Mouse (Mus musculus) monocyte, adult 2 months (primary cell): ENCODE measurements around the gene Mllt3.

Experiments
- DNase-seq, 2 experiments: peaks; one replicate each; pipeline ENCODE4 v3.0.0; 2022; ENCODE audit warnings: low spot score in 2 of 2, low read depth in 1 of 2

Gene Mllt3

GRCm38 (mm10) chr4:88033216-88033653 is at the start of gene Mllt3:
Gene Mllt3, minus strand, starts transcription at chr4:88033364.
- peak; percentile 68 to 88 for DNase-seq

- DNase-seq, result no peak
These were observed 49.2 kb upstream of the Mllt3 start for GRCm38 (mm10) chr4:88082381-88082780.

GRCm38 (mm10) chr4:88081885-88082284 is 48.7 kb upstream of the Mllt3 start:
- no peak for DNase-seq

GRCm38 (mm10) chr4:88081417-88081816 is 48.3 kb upstream of the Mllt3 start:
- DNase-seq, result no peak

GRCm38 (mm10) chr4:88078983-88079382 is 45.8 kb upstream of the Mllt3 start:
- DNase-seq, result no peak

DNA sequence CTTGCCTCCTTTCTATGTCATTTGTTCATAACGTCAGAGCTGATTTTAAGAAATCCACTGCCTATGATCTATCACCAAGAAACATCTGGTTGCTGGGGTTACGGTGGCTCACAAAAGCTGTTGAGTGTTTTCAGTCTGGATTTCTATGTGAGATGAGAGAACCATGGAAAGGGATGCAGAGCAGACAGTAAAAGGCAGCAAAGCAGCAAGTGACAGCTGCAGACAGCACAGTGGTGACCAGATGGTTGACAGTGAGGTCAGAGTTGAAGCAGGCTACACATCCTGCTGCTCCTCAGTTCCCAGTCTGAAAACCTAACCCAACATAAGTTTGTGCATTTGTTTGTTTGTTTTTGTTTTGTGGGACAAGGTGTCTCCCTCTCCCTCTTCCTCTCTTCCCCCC is 42.2 kb upstream of the Mllt3 start:
- no peak for DNase-seq

DNA sequence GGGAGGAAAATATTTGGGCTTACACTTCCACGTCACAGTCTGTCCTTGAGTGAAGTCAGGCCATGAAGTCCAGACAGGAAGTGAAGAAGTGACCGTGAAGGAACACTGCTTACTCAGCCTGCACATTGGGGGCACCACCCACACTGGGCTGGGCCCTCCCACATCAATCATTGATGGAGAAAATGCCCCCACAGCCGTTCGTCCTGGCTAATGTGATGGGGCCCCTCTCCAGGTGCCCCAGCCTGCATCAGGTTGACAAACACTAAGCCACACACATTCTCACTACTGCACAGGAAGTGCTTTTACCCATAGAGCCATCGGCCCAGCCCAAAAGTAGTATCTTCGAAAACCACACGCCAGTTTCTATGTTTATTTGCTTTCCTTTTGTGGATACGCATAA is 13.1 kb upstream of the Mllt3 start:
- no peak for DNase-seq

- no peak for DNase-seq
These were observed 12.0 kb upstream of the Mllt3 start for GRCm38 (mm10) chr4:88045151-88045550.

GRCm38 (mm10) chr4:88035361-88035760 is 2.2 kb upstream of the Mllt3 start:
- DNase-seq, result peak in 1 of 2 experiments; percentile 2

DNA sequence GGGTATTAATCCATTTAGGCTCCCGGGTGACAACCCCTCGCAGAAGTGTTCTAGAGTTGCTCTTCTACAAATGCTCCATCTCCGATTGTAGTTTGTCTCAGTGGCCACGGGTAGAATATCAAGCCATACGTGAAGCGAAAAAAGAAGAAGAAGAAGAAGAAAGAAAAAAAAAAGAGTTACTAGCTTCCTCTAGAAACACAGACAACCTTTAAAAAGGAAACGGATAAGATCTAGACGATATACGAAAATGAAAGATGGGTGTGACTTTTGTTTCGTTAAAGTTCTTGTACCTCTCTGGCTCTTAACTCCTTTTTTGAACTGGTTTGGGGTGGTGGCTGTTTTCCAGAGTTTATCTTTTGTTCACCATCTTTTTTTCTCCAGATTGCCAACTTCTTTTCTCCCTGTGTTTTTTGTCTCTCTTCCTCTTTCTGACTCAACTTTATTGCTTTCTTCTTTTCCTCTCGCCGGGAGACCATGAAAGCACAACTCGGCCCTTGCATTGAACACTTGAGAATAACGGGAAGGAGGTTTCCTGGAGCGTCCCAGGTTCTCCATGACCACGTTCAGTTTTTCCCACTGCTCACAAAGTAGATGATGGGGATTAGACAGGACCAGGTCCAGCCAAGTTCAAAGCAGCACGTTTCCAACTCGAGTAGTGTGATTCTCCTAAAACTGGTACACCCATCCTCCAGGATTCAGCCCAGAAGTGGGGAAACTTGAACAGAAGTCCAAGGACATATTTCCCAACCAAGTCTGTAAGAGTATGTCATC is 1.4 kb upstream of the Mllt3 start:
- DNase-seq, result no peak

DNA sequence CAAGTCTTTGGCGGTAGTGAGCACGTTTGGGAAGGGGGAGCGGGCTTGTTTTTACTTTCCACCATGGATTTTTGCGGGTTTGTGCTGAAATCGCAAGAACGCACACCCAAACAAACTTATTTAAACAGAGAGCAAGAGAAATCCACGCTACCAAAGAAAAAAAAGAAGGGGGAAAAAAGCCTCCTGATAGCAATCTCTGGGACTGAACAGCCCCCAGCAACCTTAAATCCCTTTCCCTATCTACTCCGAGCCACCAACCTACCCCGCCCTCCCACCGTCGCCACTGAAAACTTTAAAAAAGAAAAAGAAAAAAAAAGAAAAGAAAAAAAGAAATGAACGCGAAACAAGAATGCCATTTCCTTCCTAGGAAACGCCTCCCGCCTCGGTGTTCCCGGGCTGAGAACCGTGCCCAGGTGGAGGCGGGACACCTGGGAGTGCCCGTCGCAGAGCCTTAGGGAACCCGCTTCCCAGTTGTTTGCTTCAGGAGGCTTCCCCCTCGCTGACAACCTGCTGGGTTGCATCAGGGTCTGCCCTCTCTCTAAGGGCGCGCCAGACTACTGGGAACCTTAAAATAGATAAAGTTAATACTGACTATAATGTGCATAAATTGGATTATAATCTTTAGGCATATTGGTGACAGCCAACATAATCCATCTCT is 694 bp upstream of the Mllt3 start:
- DNase-seq, result no peak

- no peak for DNase-seq
These were observed 739 bp downstream of the Mllt3 start for GRCm38 (mm10) chr4:88032151-88033098.

DNA sequence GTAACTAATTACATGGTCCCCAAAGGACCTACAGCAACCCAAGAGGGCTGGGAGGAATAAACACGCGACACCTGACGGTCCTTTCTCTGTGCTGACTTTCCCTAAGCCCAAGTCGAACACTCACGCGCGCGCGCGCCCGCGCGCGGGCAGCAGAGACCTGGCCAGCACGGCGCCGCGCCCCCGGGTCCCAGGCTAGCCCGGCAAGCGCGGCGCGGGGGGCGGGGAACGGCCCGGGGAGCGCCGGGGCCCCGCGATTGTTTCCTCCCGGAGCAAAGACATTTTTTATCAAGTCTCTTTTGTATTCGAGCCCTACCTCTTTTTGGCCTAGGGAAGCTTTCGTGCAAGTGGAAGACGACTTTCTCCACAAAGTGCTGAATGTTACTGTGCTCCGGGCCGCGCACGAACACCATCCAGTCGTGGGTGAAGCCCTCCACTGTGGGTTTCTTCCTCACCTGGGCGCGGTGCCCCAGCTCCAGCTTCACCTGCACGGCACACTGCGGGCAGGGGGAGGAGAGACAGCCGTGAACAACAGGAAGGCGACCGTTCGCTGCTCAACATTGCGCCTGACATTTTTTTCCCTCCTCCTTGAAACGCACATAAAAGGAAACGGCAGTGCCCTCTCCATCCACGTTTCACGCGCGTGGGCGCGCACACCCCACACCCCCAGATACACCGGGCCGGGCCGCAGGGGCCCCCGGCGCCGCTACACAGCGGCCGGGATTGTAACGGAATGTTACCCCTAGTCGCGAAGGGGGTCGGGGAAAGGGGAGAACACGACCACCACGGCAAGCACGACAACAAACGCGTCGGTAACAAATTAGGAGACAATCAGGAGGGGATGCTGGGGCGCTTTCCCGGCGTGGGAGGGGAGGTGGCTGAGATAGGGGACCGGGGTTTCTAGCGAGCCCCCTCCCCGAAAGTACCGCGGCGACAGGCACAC is 1.7 kb downstream of the Mllt3 start:
- DNase-seq, result no peak

GRCm38 (mm10) chr4:88023567-88023966 is 9.6 kb downstream of the Mllt3 start:
- no peak for DNase-seq

DNA sequence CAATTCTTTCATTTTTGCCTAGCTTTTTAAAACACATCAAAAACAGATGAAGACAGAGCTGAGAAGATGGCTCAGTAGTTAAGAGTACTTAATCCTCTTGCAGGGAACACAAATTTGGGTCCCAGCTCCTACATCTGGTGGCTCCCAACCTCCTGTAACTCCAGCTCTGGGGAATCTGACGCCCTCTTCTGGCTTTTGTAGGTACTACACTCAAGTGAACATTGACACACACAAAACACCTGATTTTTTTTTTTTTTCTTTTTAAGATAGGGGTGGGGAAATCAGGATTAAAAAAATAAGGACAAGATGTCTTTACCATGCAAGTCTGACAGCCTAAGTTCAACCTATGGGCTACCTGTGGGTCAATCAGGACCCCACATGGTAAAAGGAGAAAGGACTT is 10.5 kb downstream of the Mllt3 start:
- no peak for DNase-seq

GRCm38 (mm10) chr4:88020421-88020820 is 12.7 kb downstream of the Mllt3 start:
- DNase-seq, result no peak

DNA sequence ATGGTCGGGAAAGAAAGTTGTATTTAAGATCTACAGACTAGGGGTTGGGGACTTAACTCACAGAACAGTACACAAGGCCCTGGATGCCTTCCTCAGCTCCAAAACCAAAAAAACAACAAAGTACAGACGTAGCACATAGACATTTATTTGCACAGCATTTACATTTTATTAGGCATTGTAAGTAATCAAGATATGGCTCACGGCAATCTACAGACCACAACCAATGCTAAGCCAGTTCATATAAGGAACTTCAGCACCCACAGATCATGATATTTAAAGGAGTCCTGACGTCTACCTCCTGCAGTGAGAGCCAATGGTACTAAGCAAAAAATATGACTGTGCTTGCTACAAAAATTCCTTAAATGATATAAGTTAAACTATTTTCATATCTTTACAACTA is 13.5 kb downstream of the Mllt3 start:
- no peak for DNase-seq

DNA sequence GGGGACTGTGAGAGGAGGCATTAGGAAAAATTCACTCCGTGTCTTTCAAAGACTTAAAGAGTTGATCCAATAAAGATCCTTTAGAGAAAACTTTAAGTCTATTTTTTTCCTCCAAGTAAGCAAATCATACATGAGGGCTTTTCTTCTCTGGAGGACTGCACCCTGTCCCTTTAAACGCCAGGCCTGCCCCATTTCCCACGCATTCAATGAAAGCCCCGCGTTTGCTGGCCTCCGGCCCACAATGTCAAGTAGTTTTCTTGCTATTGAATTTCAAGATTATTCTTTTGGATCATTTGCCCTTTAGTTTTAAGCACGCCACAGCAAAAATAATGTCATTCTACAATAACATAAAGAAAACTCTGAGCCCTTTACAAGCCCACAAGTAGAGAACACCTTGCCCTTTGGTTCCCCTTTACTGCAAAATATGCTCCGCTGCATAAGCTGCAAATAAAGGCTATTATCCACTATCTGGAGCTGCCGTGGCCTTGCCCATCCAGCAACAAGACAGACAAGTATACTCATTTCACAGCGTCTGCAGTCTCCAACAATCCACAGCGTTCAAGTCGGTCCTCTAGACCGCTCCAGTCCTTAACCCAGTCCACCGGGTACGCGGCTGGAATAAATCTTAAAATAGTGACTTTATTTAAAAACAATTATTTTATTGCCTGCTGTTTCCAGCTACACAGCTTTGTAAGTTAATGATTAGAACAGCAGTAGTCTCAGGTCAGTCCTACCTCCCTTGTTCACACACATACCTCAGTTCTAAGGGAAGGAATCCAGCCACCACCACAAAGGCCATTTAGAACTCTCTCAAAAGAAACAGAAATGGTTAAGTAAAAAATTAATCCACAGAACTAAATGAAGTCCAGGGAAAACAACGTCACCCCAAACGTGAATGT is 15.5 kb downstream of the Mllt3 start:
- no peak for DNase-seq

- no peak for DNase-seq
These were observed 17.4 kb downstream of the Mllt3 start for GRCm38 (mm10) chr4:88015765-88016164.
